In genomic region chr9:108290016-108290750, GRCm38 (mm10) we compare ENCODE assay signal across 8 mouse cellular contexts. TPM values are rescaled to one million over a fixed set of nuclear protein-coding genes. Genes with fewer than 3 reads are reported as not detected.
DNase-seq lines count a peak whose midpoint lies in the region; ATAC-seq and TF ChIP-seq lines count a peak whose summit lies in the region.

Nicn1 (plus strand) TSS chr9:108290429.

- H3K9ac ChIP-seq in heart, embryonic 12.5 days = peak within 1 kb of the TSS; percentile 75
- peak within 1 kb of the TSS; percentile 66 for H3K9ac ChIP-seq in kidney, postnatal 0 days (ENCODE audit: low read depth, low read length)
- H3K9ac ChIP-seq in liver, embryonic 11.5 days (ENCODE audit: low read depth, low read length) = peak within 1 kb of the TSS; percentile 61
- H3K9ac ChIP-seq in stomach, embryonic 14.5 days (replicated peaks; ENCODE audit: low read depth, low read length) = no peak within 1 kb of the TSS; the same call in 1 of the 2 replicates

- TF ChIP-seq CTCF in kidney, postnatal 0 days (IDR thresholded peaks at IDR 0.05; ENCODE audit: low read depth) = no peak

- peak within 1 kb of the TSS; percentile 71 for H3K27ac ChIP-seq in heart, embryonic 12.5 days (ENCODE audit: poor library complexity, severe bottlenecking)
- peak within 1 kb of the TSS; percentile 73 for H3K27ac ChIP-seq in kidney, postnatal 0 days
- no peak within 1 kb of the TSS for H3K27ac ChIP-seq in liver, embryonic 11.5 days (ENCODE audit: low read depth, low read length)
- peak within 1 kb of the TSS; percentile 18; the same call in 1 of the 2 replicates for H3K27ac ChIP-seq in stomach, embryonic 14.5 days (ENCODE audit: low read length)

- peak within 1 kb of the TSS; percentile 68 for H3K4me3 ChIP-seq in heart, embryonic 12.5 days
- H3K4me3 ChIP-seq in kidney, postnatal 0 days (replicated peaks; ENCODE audit: low read depth, low read length) = peak within 1 kb of the TSS; percentile 54
- H3K4me3 ChIP-seq in liver, embryonic 11.5 days (ENCODE audit: low read depth, low read length) = peak within 1 kb of the TSS; percentile 50
- peak within 1 kb of the TSS; percentile 40 for H3K4me3 ChIP-seq in stomach, embryonic 14.5 days (ENCODE audit: low read depth, low read length)

- H3K36me3 ChIP-seq in heart, embryonic 12.5 days = peaks cover 17% of the 10 kb centered on the region
- H3K36me3 ChIP-seq in kidney, postnatal 0 days (ENCODE audit: insufficient read depth, low read length) = no peaks in the 10 kb centered on the region
- 0 out of 2 replicates have a peak, but pooled peaks cover 3% of the 10 kb centered on the region for H3K36me3 ChIP-seq in liver, embryonic 11.5 days (ENCODE audit: control insufficient read depth, insufficient read depth, low read length)
- H3K36me3 ChIP-seq in stomach, embryonic 14.5 days (ENCODE audit: control insufficient read depth, insufficient read depth, low read length) = no peaks in the 10 kb centered on the region; the same call in 1 of the 2 replicates

- 1% methylated on average over 32 of the region's 32 CpGs for WGBS in heart, embryonic 12.5 days
- under 1% methylated on average over 32 of the region's 32 CpGs for WGBS in kidney, postnatal 0 days
- 1% methylated on average over 32 of the region's 32 CpGs for WGBS in liver, embryonic 11.5 days
- WGBS in stomach, embryonic 14.5 days = 1% methylated on average over 32 of the region's 32 CpGs

- peak; percentile 100 for ATAC-seq in erythroid progenitor cell, adult 5-6 weeks (replicated peaks; ENCODE audit: low FRiP score, poor library complexity, severe bottlenecking)
- peak; percentile 98 for ATAC-seq in heart, embryonic 12.5 days (ENCODE audit: insufficient number of reproducible peaks, low FRiP score)
- ATAC-seq in kidney, postnatal 0 days (replicated peaks; ENCODE audit: low FRiP score, low read depth) = peak; percentile 95
- ATAC-seq in liver, embryonic 11.5 days (replicated peaks; ENCODE audit: low FRiP score) = peak; percentile 98
- ATAC-seq in stomach, embryonic 14.5 days (ENCODE audit: insufficient number of reproducible peaks, insufficient read depth, low FRiP score, low read depth) = peak; percentile 98

- no peaks in the 10 kb centered on the region for H3K27me3 ChIP-seq in heart, embryonic 12.5 days (replicated peaks)
- no peaks in the 10 kb centered on the region for H3K27me3 ChIP-seq in kidney, postnatal 0 days (ENCODE audit: insufficient read depth, low read length)
- no peaks in the 10 kb centered on the region for H3K27me3 ChIP-seq in liver, embryonic 11.5 days (replicated peaks; ENCODE audit: control insufficient read depth, insufficient read depth, low read length)
- H3K27me3 ChIP-seq in stomach, embryonic 14.5 days (ENCODE audit: control insufficient read depth, insufficient read depth, low read length) = no peaks in the 10 kb centered on the region

- peak within 1 kb of the TSS; percentile 83 for H3K4me2 ChIP-seq in heart, embryonic 12.5 days
- H3K4me2 ChIP-seq in kidney, postnatal 0 days (ENCODE audit: low read length) = peak within 1 kb of the TSS; percentile 74
- H3K4me2 ChIP-seq in liver, embryonic 11.5 days = peak within 1 kb of the TSS; percentile 59
- peak within 1 kb of the TSS; percentile 44 for H3K4me2 ChIP-seq in stomach, embryonic 14.5 days (replicated peaks; ENCODE audit: low read depth, low read length)

- no peaks in the 10 kb centered on the region for H3K9me3 ChIP-seq in heart, embryonic 12.5 days (replicated peaks)
- H3K9me3 ChIP-seq in kidney, postnatal 0 days (replicated peaks; ENCODE audit: low read length) = no peaks in the 10 kb centered on the region
- H3K9me3 ChIP-seq in liver, embryonic 11.5 days (ENCODE audit: control insufficient read depth, low read length) = no peaks in the 10 kb centered on the region
- no peaks in the 10 kb centered on the region for H3K9me3 ChIP-seq in stomach, embryonic 14.5 days (ENCODE audit: control insufficient read depth, low read depth, low read length)

- DNase-seq in CD4-positive helper T cell, adult 2 months (ENCODE audit: low read depth, low spot score) = peak; percentile 95
- DNase-seq in brain, embryonic 18.5 days (ENCODE audit: low read depth, low spot score) = peak; percentile 98
- peak; percentile 100 for DNase-seq in kidney, postnatal 0 days (ENCODE audit: low spot score)
- DNase-seq in liver, embryonic 11.5 days (ENCODE audit: low spot score) = peak; percentile 81
- DNase-seq in naive thymus-derived CD4-positive, alpha-beta T cell, adult 2 months (ENCODE audit: low read depth) = peak; percentile 95

- H3K4me1 ChIP-seq in heart, embryonic 12.5 days (replicated peaks) = peaks cover 5% of the 10 kb centered on the region
- 0 out of 2 replicates have a peak, but pooled peaks cover 3% of the 10 kb centered on the region for H3K4me1 ChIP-seq in kidney, postnatal 0 days (replicated peaks; ENCODE audit: insufficient read depth, low read length)
- H3K4me1 ChIP-seq in liver, embryonic 11.5 days (replicated peaks; ENCODE audit: control insufficient read depth, insufficient read depth, low read length) = peaks cover 6% of the 10 kb centered on the region
- H3K4me1 ChIP-seq in stomach, embryonic 14.5 days (ENCODE audit: control insufficient read depth, insufficient read depth, low read length) = no peaks in the 10 kb centered on the region; the same call in 1 of the 2 replicates

RNA-seq across cellular contexts. Expression of gene Nicn1, which starts in this region (rescaled TPM):
- not detected in 2 replicates for total RNA-seq in erythroid progenitor cell, adult 5-6 weeks (2015; ENCODE audit: low replicate concordance)
- total RNA-seq in erythroid progenitor cell, adult 5-6 weeks (2017; ENCODE audit: low replicate concordance) = 0.64 and 0.91 TPM in 2 replicates
- 22.5 and 22.6 TPM in 2 replicates for polyA plus RNA-seq in heart, embryonic 12.5 days (2016; fragmentation: Nextera tagmentation; extraction: Ambion mirVana)
- polyA plus RNA-seq in kidney, postnatal 0 days (2015; fragmentation: Nextera tagmentation; extraction: Ambion mirVana) = 30.1 and 34.5 TPM in 2 replicates
- 11.3 and 13.9 TPM in 2 replicates for polyA plus RNA-seq in liver, embryonic 11.5 days (2014; fragmentation: Nextera tagmentation; extraction: Ambion mirVana)
- 44.2 and 46.9 TPM in 2 replicates for polyA plus RNA-seq in stomach, embryonic 14.5 days (2014; fragmentation: Nextera tagmentation; extraction: Ambion mirVana)

Comparison
In these comparisons a context has a peak if more than half of its experiments do, and no peak if none do; other contexts are left out.
1. Peak in ATAC-seq in erythroid progenitor cell, adult 5-6 weeks; RNA of the gene not detected or under 1 TPM.